Mouse (Mus musculus): ENCODE results near the gene Best3. TPM values are rescaled to one million over a fixed set of nuclear protein-coding genes. Genes with fewer than 3 reads are reported as not detected.
"Not testable (repeated sequence)": the region's sequence is repeated elsewhere in the genome, so short reads cannot be mapped to it uniquely, and the experiment has no call there.

The Best3 gene
- polyA plus RNA-seq, 2 experiments = not detected

GRCm38 (mm10) chr10:117033785-117034184 lies 47.7 kb downstream of the Best3 start:
- ATAC-seq (ENCODE audit: insufficient read depth) = no peak
- WGBS (ENCODE audit: insufficient replicate concordance) = 11% methylated on average over 8 of the region's 8 CpGs
- DNase-seq (ENCODE audit: low read depth in 3 of 3, low spot score in 3 of 3) = peak; percentile 42 to 54 (median 52)

GRCm38 (mm10) chr10:117040355-117040754 lies 54.2 kb downstream of the Best3 start:
- Histone ChIP-seq H3K36me3 (replicated peaks; ENCODE audit: control insufficient read depth, insufficient read depth, low read depth) (no peaks in the 10 kb centered on the region), H3K9ac (replicated peaks) (no peak overlapping the region), H3K9me3 (ENCODE audit: control insufficient read depth, low read length) (no peaks in the 10 kb centered on the region), H3K4me2 (ENCODE audit: low read depth) (no peak overlapping the region), H3K27ac (no peak overlapping the region), H3K4me1 (replicated peaks; ENCODE audit: control insufficient read depth in 2 of 2, insufficient read depth in 2 of 2, low read length in 1 of 2) (peaks cover 0 to 3% of the 10 kb centered on the region in 2 experiments; a peak in 2 of 4 replicates), H3K27me3 (ENCODE audit: control insufficient read depth, insufficient read depth, low read length) (no peaks in the 10 kb centered on the region), H3K4me3 (ENCODE audit: insufficient read depth in 1 of 2, low read depth in 2 of 2, low read length in 2 of 2) (no peak overlapping the region)
- DNase-seq (ENCODE audit: low read depth in 3 of 3, low spot score in 3 of 3) (no peak), ATAC-seq (ENCODE audit: insufficient read depth) (no peak)
- TF ChIP-seq EP300 (IDR thresholded peaks at IDR 0.05; ENCODE audit: low read depth) (no peak), CTCF (IDR thresholded peaks at IDR 0.05; ENCODE audit: low read depth) (peak; percentile 17; the same call in 1 of the 2 replicates)
- WGBS (ENCODE audit: insufficient replicate concordance) = 60% methylated on average over 6 of the region's 6 CpGs

More at GRCm38 (mm10) chr10:117033785-117034184, 47.7 kb downstream of the Best3 start:
- Histone ChIP-seq H3K27ac (no peak overlapping the region), H3K9me3 (ENCODE audit: control insufficient read depth, low read length) (no peaks in the 10 kb centered on the region), H3K4me1 (replicated peaks; ENCODE audit: control insufficient read depth in 2 of 2, insufficient read depth in 2 of 2, low read length in 1 of 2) (no peaks in the 10 kb centered on the region), H3K36me3 (replicated peaks; ENCODE audit: control insufficient read depth, insufficient read depth, low read depth) (no peaks in the 10 kb centered on the region), H3K4me2 (ENCODE audit: low read depth) (no peak overlapping the region), H3K4me3 (ENCODE audit: insufficient read depth in 1 of 2, low read depth in 2 of 2, low read length in 2 of 2) (no peak overlapping the region), H3K27me3 (ENCODE audit: control insufficient read depth, insufficient read depth, low read length) (no peaks in the 10 kb centered on the region), H3K9ac (replicated peaks) (no peak overlapping the region)
- TF ChIP-seq EP300 (IDR thresholded peaks at IDR 0.05; ENCODE audit: low read depth) = no peak
- peak; percentile 88 for TF ChIP-seq CTCF (IDR thresholded peaks at IDR 0.05; ENCODE audit: low read depth)

GRCm38 (mm10) chr10:117042295-117042694 lies 56.2 kb downstream of the Best3 start:
- no peak overlapping the region for H3K9ac ChIP-seq (replicated peaks)
- H3K36me3 ChIP-seq (replicated peaks; ENCODE audit: control insufficient read depth, insufficient read depth, low read depth) = no peaks in the 10 kb centered on the region
- no peak for ATAC-seq (ENCODE audit: insufficient read depth)
- H3K4me1 ChIP-seq (replicated peaks; ENCODE audit: control insufficient read depth in 2 of 2, insufficient read depth in 2 of 2, low read length in 1 of 2) = peaks cover 0 to 3% of the 10 kb centered on the region in 2 experiments; a peak in 2 of 4 replicates
- no peaks in the 10 kb centered on the region for H3K9me3 ChIP-seq (ENCODE audit: control insufficient read depth, low read length)
- no peak overlapping the region for H3K27ac ChIP-seq
- DNase-seq (ENCODE audit: low read depth in 3 of 3, low spot score in 3 of 3) = no peak
- H3K4me3 ChIP-seq (ENCODE audit: insufficient read depth in 1 of 2, low read depth in 2 of 2, low read length in 2 of 2) = no peak overlapping the region
- WGBS (ENCODE audit: insufficient replicate concordance) = 44% methylated on average over 14 of the region's 14 CpGs
- H3K4me2 ChIP-seq (ENCODE audit: low read depth) = no peak overlapping the region
- no peaks in the 10 kb centered on the region for H3K27me3 ChIP-seq (ENCODE audit: control insufficient read depth, insufficient read depth, low read length)
- TF ChIP-seq CTCF (IDR thresholded peaks at IDR 0.05; ENCODE audit: low read depth) = no peak
- TF ChIP-seq EP300 (IDR thresholded peaks at IDR 0.05; ENCODE audit: low read depth) = no peak

- H3K27ac ChIP-seq; H3K27me3 ChIP-seq (ENCODE audit: control insufficient read depth, insufficient read depth, low read length); H3K36me3 ChIP-seq (replicated peaks; ENCODE audit: control insufficient read depth, insufficient read depth, low read depth); H3K9ac ChIP-seq (replicated peaks); H3K4me1 ChIP-seq (replicated peaks; ENCODE audit: control insufficient read depth in 2 of 2, insufficient read depth in 2 of 2, low read length in 1 of 2); H3K4me3 ChIP-seq (ENCODE audit: insufficient read depth in 1 of 2, low read depth in 2 of 2, low read length in 2 of 2); H3K9me3 ChIP-seq (ENCODE audit: control insufficient read depth, low read length): not testable (repeated sequence)
- peak overlapping the region; percentile 5; the same call in 1 of the 2 replicates for H3K4me2 ChIP-seq (ENCODE audit: low read depth)
- DNase-seq (ENCODE audit: low read depth in 3 of 3, low spot score in 3 of 3) (peak in 2 of 3 experiments; percentile 6 to 17), ATAC-seq (ENCODE audit: insufficient read depth) (peak; percentile 53; the same call in 1 of the 2 replicates)
- WGBS (ENCODE audit: insufficient replicate concordance) = 34% methylated on average over 16 of the region's 16 CpGs
Observed at GRCm38 (mm10) chr10:117043497-117044166, 57.5 kb downstream of the Best3 start.

- no peaks in the 10 kb centered on the region for H3K27me3 ChIP-seq (ENCODE audit: control insufficient read depth, insufficient read depth, low read length)
- H3K4me3 ChIP-seq (ENCODE audit: insufficient read depth in 1 of 2, low read depth in 2 of 2, low read length in 2 of 2) = no peak within 1 kb of the TSS
- ATAC-seq (ENCODE audit: insufficient read depth) (no peak), DNase-seq (ENCODE audit: low read depth in 3 of 3, low spot score in 3 of 3) (no peak)
- H3K9ac ChIP-seq (replicated peaks) = no peak within 1 kb of the TSS
- no peaks in the 10 kb centered on the region for H3K9me3 ChIP-seq (ENCODE audit: control insufficient read depth, low read length)
- H3K4me1 ChIP-seq (replicated peaks; ENCODE audit: control insufficient read depth in 2 of 2, insufficient read depth in 2 of 2, low read length in 1 of 2) = peaks cover 0 to 3% of the 10 kb centered on the region in 2 experiments; a peak in 2 of 4 replicates
- no peak for TF ChIP-seq CTCF (IDR thresholded peaks at IDR 0.05; ENCODE audit: low read depth)
- peaks cover 10% of the 10 kb centered on the region for H3K36me3 ChIP-seq (replicated peaks; ENCODE audit: control insufficient read depth, insufficient read depth, low read depth)
- H3K27ac ChIP-seq = no peak within 1 kb of the TSS
- WGBS (ENCODE audit: insufficient replicate concordance) = 43% methylated on average over 40 of the region's 40 CpGs
- no peak within 1 kb of the TSS for H3K4me2 ChIP-seq (ENCODE audit: low read depth)
Observed at GRCm38 (mm10) chr10:117045175-117046056, 59.3 kb downstream of the Best3 start, which contains the start of gene Lrrc10. Gene Lrrc10 (plus strand): TSS chr10:117045341.

Measured in liver, embryonic 14.5 days (tissue).